ENCODE assay signal across 27 mouse cellular contexts in genomic region chr9:61328173-61328572, GRCm38 (mm10).
"Had no signal": no experiment of that assay in that cellular context is flagged by ENCODE, and none has a peak within 500 bp of the region (broad histone marks: within the 10 kb centered on the region; RNA-seq: fewer than 3 reads in every experiment).

No protein-coding gene starts in this region.

- H3K27ac ChIP-seq: heart, adult 2 months; heart, embryonic 13.5 days; heart, embryonic 15.5 days; hindbrain, embryonic 10.5 days; hindbrain, embryonic 12.5 days; hindbrain, embryonic 14.5 days; kidney, embryonic 15.5 days; kidney, postnatal 0 days; left cerebral cortex, adult 2 months; limb, embryonic 10.5 days; limb, embryonic 12.5 days; liver, embryonic 13.5 days; liver, embryonic 15.5 days had no signal

- H3K4me3 ChIP-seq: heart, adult 2 months; heart, embryonic 13.5 days; heart, embryonic 15.5 days; hindbrain, embryonic 10.5 days; hindbrain, embryonic 12.5 days; kidney, embryonic 15.5 days; left cerebral cortex, adult 2 months; limb, embryonic 10.5 days; limb, embryonic 12.5 days; liver, embryonic 13.5 days; liver, embryonic 15.5 days had no signal

- H3K36me3 ChIP-seq: heart, embryonic 13.5 days; heart, embryonic 15.5 days; hindbrain, embryonic 10.5 days; hindbrain, embryonic 12.5 days; kidney, embryonic 15.5 days; limb, embryonic 10.5 days; limb, embryonic 12.5 days; liver, embryonic 13.5 days; liver, embryonic 15.5 days had no signal

- H3K4me2 ChIP-seq: heart, embryonic 11.5 days; heart, embryonic 13.5 days; heart, embryonic 15.5 days; hindbrain, embryonic 12.5 days; hindbrain, embryonic 14.5 days; kidney, embryonic 15.5 days; limb, embryonic 12.5 days; liver, embryonic 11.5 days; liver, embryonic 13.5 days; liver, embryonic 15.5 days had no signal

- H3K9me3 ChIP-seq: heart, embryonic 13.5 days; heart, embryonic 15.5 days; hindbrain, embryonic 10.5 days; hindbrain, embryonic 12.5 days; kidney, embryonic 15.5 days; limb, embryonic 10.5 days; limb, embryonic 12.5 days; liver, embryonic 13.5 days; liver, embryonic 15.5 days had no signal

- DNase-seq: gastrocnemius, postnatal 14 days; gastrocnemius, postnatal 36 days; heart, adult 11 months; heart, adult 2 months; heart, postnatal 14 days; heart, postnatal 36 days; kidney, adult 18-20 months; kidney, adult 9 months; kidney, postnatal 14 days; kidney, postnatal 36 days; liver; liver, embryonic 13.5 days had no signal

- H3K9ac ChIP-seq: heart, embryonic 13.5 days; heart, embryonic 15.5 days; hindbrain, embryonic 12.5 days; hindbrain, embryonic 14.5 days; kidney, embryonic 15.5 days; limb, embryonic 12.5 days; liver, embryonic 13.5 days; liver, embryonic 15.5 days had no signal

- ATAC-seq: hindbrain, embryonic 16.5 days; intestine, postnatal 0 days had no signal
